Mouse (Mus musculus): Measurements from ENCODE around the gene Igfbp6. TPM values are rescaled to one million over a fixed set of nuclear protein-coding genes. Genes with fewer than 3 reads are reported as not detected.

The Igfbp6 gene
- polyA plus RNA-seq, 1 experiment from 2014 or later = 8.8 TPM

- no peak; the same call in 1 of the 2 replicates for ATAC-seq (replicated peaks; ENCODE audit: low FRiP score, low TSS enrichment, low read depth)
- H3K4me3 ChIP-seq (ENCODE audit: low read depth, low read length) = peak overlapping the region; percentile 54
These were observed 42.3 kb upstream of the Igfbp6 start for GRCm38 (mm10) chr15:102101672-102102541.

GRCm38 (mm10) chr15:102102548-102103121 is 41.5 kb upstream of the Igfbp6 start:
- 16% methylated on average over 6 of the region's 6 CpGs for WGBS
- DNase-seq (ENCODE audit: low spot score) = no peak

More at GRCm38 (mm10) chr15:102101672-102102541, 42.3 kb upstream of the Igfbp6 start:
- H3K4me1 ChIP-seq (replicated peaks; ENCODE audit: control insufficient read depth, insufficient read depth, low read length) = peaks cover 70% of the 10 kb centered on the region
- H3K27ac ChIP-seq (ENCODE audit: low read depth) = peak overlapping the region; percentile 85
- 25% methylated on average over 11 of the region's 11 CpGs for WGBS
- peak; percentile 77 for DNase-seq (ENCODE audit: low spot score)
- peak overlapping the region; percentile 59 for H3K9ac ChIP-seq (ENCODE audit: low read length)
- H3K27me3 ChIP-seq (replicated peaks; ENCODE audit: control insufficient read depth, insufficient read depth, low read length) = no peaks in the 10 kb centered on the region
- H3K9me3 ChIP-seq (ENCODE audit: control insufficient read depth, low read length) = no peaks in the 10 kb centered on the region
- peaks cover 22% of the 10 kb centered on the region for H3K36me3 ChIP-seq (ENCODE audit: control insufficient read depth, insufficient read depth, low read length)
- peak overlapping the region; percentile 80 for H3K4me2 ChIP-seq (ENCODE audit: low read length)

GRCm38 (mm10) chr15:102103371-102103946 is 40.7 kb upstream of the Igfbp6 start:
- peaks cover 64% of the 10 kb centered on the region for H3K4me1 ChIP-seq (replicated peaks; ENCODE audit: control insufficient read depth, insufficient read depth, low read length)

More at GRCm38 (mm10) chr15:102102548-102103121, 41.5 kb upstream of the Igfbp6 start:
- peaks cover 23% of the 10 kb centered on the region for H3K36me3 ChIP-seq (ENCODE audit: control insufficient read depth, insufficient read depth, low read length)
- H3K27ac ChIP-seq (ENCODE audit: low read depth) = peak overlapping the region; percentile 85
- peak overlapping the region; percentile 80 for H3K4me2 ChIP-seq (ENCODE audit: low read length)
- H3K4me1 ChIP-seq (replicated peaks; ENCODE audit: control insufficient read depth, insufficient read depth, low read length) = peaks cover 70% of the 10 kb centered on the region
- H3K9ac ChIP-seq (ENCODE audit: low read length) = peak overlapping the region; percentile 59
- H3K9me3 ChIP-seq (ENCODE audit: control insufficient read depth, low read length) = no peaks in the 10 kb centered on the region
- no peak; the same call in 1 of the 2 replicates for ATAC-seq (replicated peaks; ENCODE audit: low FRiP score, low TSS enrichment, low read depth)
- no peaks in the 10 kb centered on the region for H3K27me3 ChIP-seq (replicated peaks; ENCODE audit: control insufficient read depth, insufficient read depth, low read length)
- H3K4me3 ChIP-seq (ENCODE audit: low read depth, low read length) = peak overlapping the region; percentile 54

GRCm38 (mm10) chr15:102103947-102104555 is 40.1 kb upstream of the Igfbp6 start:
- peaks cover 66% of the 10 kb centered on the region for H3K4me1 ChIP-seq (replicated peaks; ENCODE audit: control insufficient read depth, insufficient read depth, low read length)

More at GRCm38 (mm10) chr15:102103371-102103946, 40.7 kb upstream of the Igfbp6 start:
- Histone ChIP-seq H3K27me3 (replicated peaks; ENCODE audit: control insufficient read depth, insufficient read depth, low read length) (no peaks in the 10 kb centered on the region), H3K27ac (ENCODE audit: low read depth) (peak overlapping the region; percentile 85), H3K4me2 (ENCODE audit: low read length) (peak overlapping the region; percentile 80), H3K4me3 (ENCODE audit: low read depth, low read length) (peak overlapping the region; percentile 54), H3K9me3 (ENCODE audit: control insufficient read depth, low read length) (no peaks in the 10 kb centered on the region), H3K36me3 (ENCODE audit: control insufficient read depth, insufficient read depth, low read length) (peaks cover 24% of the 10 kb centered on the region), H3K9ac (ENCODE audit: low read length) (peak overlapping the region; percentile 59)
- ATAC-seq (replicated peaks; ENCODE audit: low FRiP score, low TSS enrichment, low read depth) (no peak), DNase-seq (ENCODE audit: low spot score) (peak; percentile 72)
- WGBS = 6% methylated on average over 14 of the region's 14 CpGs

GRCm38 (mm10) chr15:102105360-102105759 is 38.8 kb upstream of the Igfbp6 start:
- Histone ChIP-seq H3K27me3 (replicated peaks; ENCODE audit: control insufficient read depth, insufficient read depth, low read length) (no peaks in the 10 kb centered on the region), H3K4me3 (ENCODE audit: low read depth, low read length) (no peak overlapping the region), H3K4me2 (ENCODE audit: low read length) (no peak overlapping the region), H3K9ac (ENCODE audit: low read length) (no peak overlapping the region), H3K4me1 (replicated peaks; ENCODE audit: control insufficient read depth, insufficient read depth, low read length) (peaks cover 57% of the 10 kb centered on the region), H3K9me3 (ENCODE audit: control insufficient read depth, low read length) (no peaks in the 10 kb centered on the region), H3K27ac (ENCODE audit: low read depth) (no peak overlapping the region), H3K36me3 (ENCODE audit: control insufficient read depth, insufficient read depth, low read length) (peaks cover 39% of the 10 kb centered on the region)
- ATAC-seq (replicated peaks; ENCODE audit: low FRiP score, low TSS enrichment, low read depth) = no peak
- no peak for DNase-seq (ENCODE audit: low spot score)
- WGBS = 49% methylated on average over 5 of the region's 5 CpGs

More at GRCm38 (mm10) chr15:102103947-102104555, 40.1 kb upstream of the Igfbp6 start:
- peak overlapping the region; percentile 54 for H3K4me3 ChIP-seq (ENCODE audit: low read depth, low read length)
- H3K27me3 ChIP-seq (replicated peaks; ENCODE audit: control insufficient read depth, insufficient read depth, low read length) = no peaks in the 10 kb centered on the region
- ATAC-seq (replicated peaks; ENCODE audit: low FRiP score, low TSS enrichment, low read depth) (no peak), DNase-seq (ENCODE audit: low spot score) (no peak)
- peak overlapping the region; percentile 80 for H3K4me2 ChIP-seq (ENCODE audit: low read length)
- H3K27ac ChIP-seq (ENCODE audit: low read depth) = peak overlapping the region; percentile 85
- H3K9me3 ChIP-seq (ENCODE audit: control insufficient read depth, low read length) = no peaks in the 10 kb centered on the region
- WGBS = 23% methylated on average over 12 of the region's 12 CpGs
- peaks cover 27% of the 10 kb centered on the region for H3K36me3 ChIP-seq (ENCODE audit: control insufficient read depth, insufficient read depth, low read length)
- peak overlapping the region; percentile 59; the same call in 1 of the 2 replicates for H3K9ac ChIP-seq (ENCODE audit: low read length)

GRCm38 (mm10) chr15:102105764-102106730 is 38.1 kb upstream of the Igfbp6 start:
- Histone ChIP-seq H3K36me3 (ENCODE audit: control insufficient read depth, insufficient read depth, low read length) (peaks cover 46% of the 10 kb centered on the region), H3K27ac (ENCODE audit: low read depth) (no peak overlapping the region), H3K27me3 (replicated peaks; ENCODE audit: control insufficient read depth, insufficient read depth, low read length) (no peaks in the 10 kb centered on the region), H3K4me3 (ENCODE audit: low read depth, low read length) (no peak overlapping the region), H3K4me1 (replicated peaks; ENCODE audit: control insufficient read depth, insufficient read depth, low read length) (peaks cover 57% of the 10 kb centered on the region), H3K9ac (ENCODE audit: low read length) (no peak overlapping the region), H3K4me2 (ENCODE audit: low read length) (peak overlapping the region; percentile 43; the same call in 1 of the 2 replicates), H3K9me3 (ENCODE audit: control insufficient read depth, low read length) (no peaks in the 10 kb centered on the region)
- DNase-seq (ENCODE audit: low spot score) = no peak
- 38% methylated on average over 18 of the region's 18 CpGs for WGBS
- no peak for ATAC-seq (replicated peaks; ENCODE audit: low FRiP score, low TSS enrichment, low read depth)

- Histone ChIP-seq H3K27me3 (replicated peaks; ENCODE audit: control insufficient read depth, insufficient read depth, low read length) (no peaks in the 10 kb centered on the region), H3K9ac (ENCODE audit: low read length) (no peak overlapping the region), H3K36me3 (ENCODE audit: control insufficient read depth, insufficient read depth, low read length) (peaks cover 54% of the 10 kb centered on the region), H3K4me3 (ENCODE audit: low read depth, low read length) (peak overlapping the region; percentile 9), H3K4me1 (replicated peaks; ENCODE audit: control insufficient read depth, insufficient read depth, low read length) (peaks cover 49% of the 10 kb centered on the region), H3K4me2 (ENCODE audit: low read length) (peak overlapping the region; percentile 43), H3K27ac (ENCODE audit: low read depth) (no peak overlapping the region), H3K9me3 (ENCODE audit: control insufficient read depth, low read length) (no peaks in the 10 kb centered on the region)
- ATAC-seq (replicated peaks; ENCODE audit: low FRiP score, low TSS enrichment, low read depth) (no peak), DNase-seq (ENCODE audit: low spot score) (peak; percentile 77)
- WGBS = 24% methylated on average over 38 of the region's 38 CpGs
These were observed 37.3 kb upstream of the Igfbp6 start for GRCm38 (mm10) chr15:102106754-102107456.
